Mouse (Mus musculus): Measurements from ENCODE around the gene Tmem269. TPM values are rescaled to one million over a fixed set of nuclear protein-coding genes. Genes with fewer than 3 reads are reported as not detected.

Gene Tmem269
- polyA plus RNA-seq, 1 experiment from 2014 or later: 0.21 TPM

- WGBS: 89% methylated on average over 12 of the region's 12 CpGs
- DNase-seq (ENCODE audit: low spot score) (no peak), ATAC-seq (ENCODE audit: low read depth) (no peak)
- Histone ChIP-seq H3K36me3 (ENCODE audit: control insufficient read depth, insufficient read depth, low read length) (peaks cover 87% of the 10 kb centered on the region), H3K27ac (replicated peaks; ENCODE audit: low read depth, low read length) (no peak overlapping the region), H3K4me3 (ENCODE audit: low read depth, low read length) (no peak overlapping the region), H3K4me1 (ENCODE audit: control insufficient read depth, insufficient read depth, low read length) (no peaks in the 10 kb centered on the region), H3K9ac (ENCODE audit: low read depth, low read length) (no peak overlapping the region), H3K27me3 (replicated peaks; ENCODE audit: control insufficient read depth, insufficient read depth, low read length) (no peaks in the 10 kb centered on the region), H3K9me3 (ENCODE audit: control insufficient read depth, low read length) (no peaks in the 10 kb centered on the region), H3K4me2 (ENCODE audit: low read depth, low read length) (no peak overlapping the region)
Measured at GRCm38 (mm10) chr4:119242571-119242970, 24.6 kb upstream of the Tmem269 start.

- Histone ChIP-seq H3K4me1 (ENCODE audit: control insufficient read depth, insufficient read depth, low read length) (no peaks in the 10 kb centered on the region), H3K9ac (ENCODE audit: low read depth, low read length) (no peak overlapping the region), H3K9me3 (ENCODE audit: control insufficient read depth, low read length) (no peaks in the 10 kb centered on the region), H3K4me2 (ENCODE audit: low read depth, low read length) (no peak overlapping the region), H3K36me3 (ENCODE audit: control insufficient read depth, insufficient read depth, low read length) (peaks cover 91% of the 10 kb centered on the region), H3K27ac (replicated peaks; ENCODE audit: low read depth, low read length) (no peak overlapping the region), H3K27me3 (replicated peaks; ENCODE audit: control insufficient read depth, insufficient read depth, low read length) (no peaks in the 10 kb centered on the region), H3K4me3 (ENCODE audit: low read depth, low read length) (no peak overlapping the region)
- WGBS: 89% methylated on average over 14 of the region's 14 CpGs
- no peak for DNase-seq (ENCODE audit: low spot score)
- no peak for ATAC-seq (ENCODE audit: low read depth)
Measured at GRCm38 (mm10) chr4:119241664-119242063, 23.6 kb upstream of the Tmem269 start.

GRCm38 (mm10) chr4:119239181-119239682 is 21.2 kb upstream of the Tmem269 start:
- Histone ChIP-seq H3K9me3 (ENCODE audit: control insufficient read depth, low read length) (no peaks in the 10 kb centered on the region), H3K4me3 (ENCODE audit: low read depth, low read length) (peak overlapping the region; percentile 14; the same call in 1 of the 2 replicates), H3K4me1 (ENCODE audit: control insufficient read depth, insufficient read depth, low read length) (peaks cover 4% of the 10 kb centered on the region; the same call in 1 of the 2 replicates), H3K27ac (replicated peaks; ENCODE audit: low read depth, low read length) (peak overlapping the region; percentile 73; the same call in 1 of the 2 replicates), H3K9ac (ENCODE audit: low read depth, low read length) (peak overlapping the region; percentile 56; the same call in 1 of the 2 replicates), H3K4me2 (ENCODE audit: low read depth, low read length) (peak overlapping the region; percentile 27; the same call in 1 of the 2 replicates), H3K27me3 (replicated peaks; ENCODE audit: control insufficient read depth, insufficient read depth, low read length) (no peaks in the 10 kb centered on the region), H3K36me3 (ENCODE audit: control insufficient read depth, insufficient read depth, low read length) (peaks cover 83% of the 10 kb centered on the region)
- ATAC-seq (ENCODE audit: low read depth): peak; percentile 76
- DNase-seq (ENCODE audit: low spot score): peak; percentile 91
- WGBS: 41% methylated on average over 12 of the region's 12 CpGs

GRCm38 (mm10) chr4:119238661-119239060 is 20.6 kb upstream of the Tmem269 start:
- H3K9ac ChIP-seq (ENCODE audit: low read depth, low read length): no peak overlapping the region
- no peaks in the 10 kb centered on the region for H3K9me3 ChIP-seq (ENCODE audit: control insufficient read depth, low read length)
- 69% methylated on average over 3 of the region's 3 CpGs for WGBS
- peaks cover 78% of the 10 kb centered on the region for H3K36me3 ChIP-seq (ENCODE audit: control insufficient read depth, insufficient read depth, low read length)
- no peak overlapping the region for H3K4me2 ChIP-seq (ENCODE audit: low read depth, low read length)
- no peak overlapping the region for H3K4me3 ChIP-seq (ENCODE audit: low read depth, low read length)
- no peak overlapping the region for H3K27ac ChIP-seq (replicated peaks; ENCODE audit: low read depth, low read length)
- DNase-seq (ENCODE audit: low spot score): no peak
- H3K27me3 ChIP-seq (replicated peaks; ENCODE audit: control insufficient read depth, insufficient read depth, low read length): no peaks in the 10 kb centered on the region
- no peak for ATAC-seq (ENCODE audit: low read depth)
- H3K4me1 ChIP-seq (ENCODE audit: control insufficient read depth, insufficient read depth, low read length): peaks cover 4% of the 10 kb centered on the region; the same call in 1 of the 2 replicates

GRCm38 (mm10) chr4:119234348-119234747 is 16.3 kb upstream of the Tmem269 start:
- peaks cover 11% of the 10 kb centered on the region for H3K4me1 ChIP-seq (ENCODE audit: control insufficient read depth, insufficient read depth, low read length)
- peak overlapping the region; percentile 95 for H3K4me3 ChIP-seq (ENCODE audit: low read depth, low read length)
- peaks cover 37% of the 10 kb centered on the region for H3K36me3 ChIP-seq (ENCODE audit: control insufficient read depth, insufficient read depth, low read length)
- WGBS: 59% methylated on average over 3 of the region's 3 CpGs
- no peak for DNase-seq (ENCODE audit: low spot score)
- no peaks in the 10 kb centered on the region for H3K27me3 ChIP-seq (replicated peaks; ENCODE audit: control insufficient read depth, insufficient read depth, low read length)
- H3K9me3 ChIP-seq (ENCODE audit: control insufficient read depth, low read length): no peaks in the 10 kb centered on the region
- peak overlapping the region; percentile 70; the same call in 1 of the 2 replicates for H3K27ac ChIP-seq (replicated peaks; ENCODE audit: low read depth, low read length)
- ATAC-seq (ENCODE audit: low read depth): no peak
- peak overlapping the region; percentile 91 for H3K9ac ChIP-seq (ENCODE audit: low read depth, low read length)
- H3K4me2 ChIP-seq (ENCODE audit: low read depth, low read length): peak overlapping the region; percentile 72

GRCm38 (mm10) chr4:119233256-119233901 is 15.4 kb upstream of the Tmem269 start:
- peak overlapping the region; percentile 95 for H3K4me3 ChIP-seq (ENCODE audit: low read depth, low read length)
- H3K4me2 ChIP-seq (ENCODE audit: low read depth, low read length): peak overlapping the region; percentile 72
- H3K9ac ChIP-seq (ENCODE audit: low read depth, low read length): peak overlapping the region; percentile 91
- H3K9me3 ChIP-seq (ENCODE audit: control insufficient read depth, low read length): no peaks in the 10 kb centered on the region
- peaks cover 11% of the 10 kb centered on the region for H3K4me1 ChIP-seq (ENCODE audit: control insufficient read depth, insufficient read depth, low read length)
- no peaks in the 10 kb centered on the region for H3K27me3 ChIP-seq (replicated peaks; ENCODE audit: control insufficient read depth, insufficient read depth, low read length)
- 0% methylated on average over 31 of the region's 36 CpGs for WGBS
- H3K27ac ChIP-seq (replicated peaks; ENCODE audit: low read depth, low read length): peak overlapping the region; percentile 70
- DNase-seq (ENCODE audit: low spot score) (peak; percentile 94), ATAC-seq (ENCODE audit: low read depth) (peak; percentile 50)
- H3K36me3 ChIP-seq (ENCODE audit: control insufficient read depth, insufficient read depth, low read length): peaks cover 36% of the 10 kb centered on the region

- ATAC-seq (ENCODE audit: low read depth): peak; percentile 96
- Histone ChIP-seq H3K4me2 (ENCODE audit: low read depth, low read length) (peak within 1 kb of the TSS; percentile 81), H3K4me1 (ENCODE audit: control insufficient read depth, insufficient read depth, low read length) (peaks cover 11% of the 10 kb centered on the region), H3K27ac (replicated peaks; ENCODE audit: low read depth, low read length) (peak within 1 kb of the TSS; percentile 70), H3K4me3 (ENCODE audit: low read depth, low read length) (peak within 1 kb of the TSS; percentile 95), H3K9me3 (ENCODE audit: control insufficient read depth, low read length) (no peaks in the 10 kb centered on the region), H3K9ac (ENCODE audit: low read depth, low read length) (peak within 1 kb of the TSS; percentile 91), H3K36me3 (ENCODE audit: control insufficient read depth, insufficient read depth, low read length) (peaks cover 35% of the 10 kb centered on the region), H3K27me3 (replicated peaks; ENCODE audit: control insufficient read depth, insufficient read depth, low read length) (no peaks in the 10 kb centered on the region)
- peak; percentile 100 for DNase-seq (ENCODE audit: low spot score)
- 0% methylated on average over 35 of the region's 71 CpGs for WGBS
Measured at GRCm38 (mm10) chr4:119232410-119233255, 14.6 kb upstream of the Tmem269 start, which contains the start of the genes AU022252 and P3h1. AU022252 (minus strand) TSS chr4:119232712. P3h1 (plus strand) TSS chr4:119232915.

GRCm38 (mm10) chr4:119226751-119227150 is 8.7 kb upstream of the Tmem269 start:
- Histone ChIP-seq H3K4me2 (ENCODE audit: low read depth, low read length) (no peak overlapping the region), H3K4me3 (ENCODE audit: low read depth, low read length) (no peak overlapping the region), H3K36me3 (ENCODE audit: control insufficient read depth, insufficient read depth, low read length) (peaks cover 51% of the 10 kb centered on the region), H3K4me1 (ENCODE audit: control insufficient read depth, insufficient read depth, low read length) (peaks cover 5% of the 10 kb centered on the region), H3K27ac (replicated peaks; ENCODE audit: low read depth, low read length) (no peak overlapping the region), H3K9me3 (ENCODE audit: control insufficient read depth, low read length) (no peaks in the 10 kb centered on the region), H3K27me3 (replicated peaks; ENCODE audit: control insufficient read depth, insufficient read depth, low read length) (no peaks in the 10 kb centered on the region), H3K9ac (ENCODE audit: low read depth, low read length) (no peak overlapping the region)
- no peak for ATAC-seq (ENCODE audit: low read depth)
- no peak for DNase-seq (ENCODE audit: low spot score)
- 90% methylated on average over 11 of the region's 11 CpGs for WGBS

All from embryonic facial prominence, embryonic 14.5 days (tissue).